Mouse (Mus musculus) left cerebral cortex, postnatal 36 days (tissue): ENCODE measurements around the gene Myt1l. TPM values are rescaled to one million over a fixed set of nuclear protein-coding genes. Genes with fewer than 3 reads are reported as not detected.

Source experiments
- DNase-seq, 2 experiments: peaks; one replicate each; pipeline ENCODE4 v3.0.0; 2021 to 2022; ENCODE audit warnings: low spot score in 2 of 2, mixed read lengths in 1 of 2
- intact Hi-C: fragments of 180-260 bp; cut with DNase I; formaldehyde crosslinking; loops from one replicate; pipeline ENCODE4 v1.15.1; 2025
- total RNA-seq, 2 experiments: library from RNA; stranded (reverse); gene quantifications; 2 replicates each; pipeline ENCODE4 v1.2.3; 2021

Myt1l gene
- total RNA-seq, 2 experiments from 2014 or later, result 213 to 254 TPM

DNA sequence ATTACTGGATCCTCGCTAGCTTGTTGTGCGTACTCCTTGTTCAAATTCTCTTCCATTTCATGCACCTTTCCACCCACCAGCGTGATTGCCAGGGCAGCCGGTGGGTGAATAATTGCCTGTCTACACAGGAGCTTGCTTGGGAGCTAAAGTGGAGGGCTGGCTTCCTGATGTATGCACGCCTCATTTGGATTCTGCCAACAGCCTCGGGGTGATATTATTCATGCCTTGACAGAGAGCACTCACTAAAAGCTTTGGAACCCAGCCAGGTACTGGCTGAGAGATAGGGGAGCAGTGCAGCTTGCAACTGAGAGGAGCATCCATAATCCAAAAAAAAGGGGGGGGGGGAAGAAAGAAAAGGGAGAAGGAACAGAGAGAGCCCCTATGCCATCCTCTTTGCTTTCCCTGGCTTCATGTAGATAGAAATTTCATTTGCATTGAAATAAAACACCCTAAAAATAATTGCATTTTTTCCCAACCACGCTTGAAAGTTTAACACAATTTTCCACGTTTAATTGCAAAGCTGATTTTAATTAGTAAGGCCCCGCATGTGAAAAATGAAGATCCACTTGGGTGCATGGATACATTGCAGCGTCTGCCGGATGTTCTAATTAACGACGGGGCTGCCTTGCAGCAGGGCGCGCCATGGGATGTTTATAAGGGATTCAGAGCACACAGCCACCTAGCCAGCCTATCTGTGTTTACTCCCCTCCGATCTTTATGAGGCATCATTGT, 261.3 kb downstream of the Myt1l start:
- intact Hi-C loops, result loop anchor here (5.0 kb wide), 2 partner anchors 47 to 67 kb away; no protein-coding TSS in a partner anchor
- peak; percentile 52 to 71 for DNase-seq

DNA sequence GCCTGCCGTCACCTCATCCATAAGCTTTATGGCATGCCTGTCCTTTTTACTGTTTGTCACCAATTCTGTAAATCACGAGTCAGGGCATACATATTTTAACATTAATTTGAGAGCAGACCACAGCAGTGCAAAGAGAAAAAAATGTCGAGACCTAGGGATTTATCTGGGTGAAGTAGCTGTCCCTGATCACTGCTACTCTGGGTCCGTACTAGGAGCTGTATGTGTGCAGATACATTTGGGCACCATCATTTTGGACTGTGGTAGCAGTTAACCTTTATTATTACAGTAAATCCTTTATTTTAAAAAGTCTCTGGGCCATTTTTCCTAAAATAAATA, 261.8 kb downstream of the Myt1l start:
- DNase-seq, result no peak

DNA sequence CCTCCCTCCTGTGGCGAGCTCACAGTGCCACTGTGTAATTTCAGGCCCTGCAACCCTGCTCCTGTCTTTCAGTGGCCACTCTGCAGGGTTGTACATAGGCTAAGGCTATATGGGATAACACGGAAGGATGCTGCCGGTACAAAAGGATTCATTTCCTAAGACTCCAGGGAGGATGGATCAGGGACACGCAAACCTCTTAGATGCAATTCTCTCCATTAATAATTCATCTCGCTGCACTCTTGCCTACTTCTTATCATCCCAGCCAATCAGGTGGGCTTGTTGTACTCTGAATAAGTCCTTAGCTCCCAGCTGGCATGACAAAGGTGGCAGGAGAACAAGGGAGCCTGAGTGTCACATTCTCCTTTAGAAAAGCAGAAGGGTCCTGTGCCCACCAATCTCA, 264.8 kb downstream of the Myt1l start:
- DNase-seq, result no peak
- intact Hi-C loops, result no loop called here

More for the DNA sequence above, 261.8 kb downstream of the Myt1l start:
- intact Hi-C loops, result no loop called here

DNA sequence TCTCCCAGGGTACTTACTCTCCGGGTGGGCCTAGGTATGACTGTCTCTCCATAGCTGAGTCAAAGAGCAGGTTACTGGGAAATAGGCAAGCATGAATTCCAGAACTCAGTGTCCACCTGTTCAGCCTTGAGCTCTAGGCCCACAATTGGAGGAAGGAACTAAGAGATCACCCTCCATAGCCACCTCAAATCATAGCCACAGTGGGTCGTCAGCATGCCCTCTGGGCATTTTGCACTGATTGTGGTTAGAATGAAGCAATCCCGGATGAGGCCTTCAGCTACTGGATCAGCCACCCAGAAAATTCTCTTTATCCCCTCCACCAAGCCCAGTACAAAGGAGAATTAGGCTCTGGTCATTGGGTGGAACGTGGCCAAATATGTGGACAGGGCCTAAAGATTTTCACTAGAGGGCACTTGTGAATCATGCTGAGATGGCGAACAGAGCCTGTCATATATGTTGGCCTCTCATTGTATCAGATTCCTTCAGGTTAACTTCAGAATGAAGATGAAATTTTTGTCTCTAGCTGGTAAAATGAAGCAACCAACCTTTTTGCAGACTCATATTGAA, 267.0 kb downstream of the Myt1l start:
- no peak for DNase-seq
- intact Hi-C loops, result loop anchor here (5.0 kb wide), 1 partner anchor 42 kb away; no protein-coding TSS in a partner anchor

DNA sequence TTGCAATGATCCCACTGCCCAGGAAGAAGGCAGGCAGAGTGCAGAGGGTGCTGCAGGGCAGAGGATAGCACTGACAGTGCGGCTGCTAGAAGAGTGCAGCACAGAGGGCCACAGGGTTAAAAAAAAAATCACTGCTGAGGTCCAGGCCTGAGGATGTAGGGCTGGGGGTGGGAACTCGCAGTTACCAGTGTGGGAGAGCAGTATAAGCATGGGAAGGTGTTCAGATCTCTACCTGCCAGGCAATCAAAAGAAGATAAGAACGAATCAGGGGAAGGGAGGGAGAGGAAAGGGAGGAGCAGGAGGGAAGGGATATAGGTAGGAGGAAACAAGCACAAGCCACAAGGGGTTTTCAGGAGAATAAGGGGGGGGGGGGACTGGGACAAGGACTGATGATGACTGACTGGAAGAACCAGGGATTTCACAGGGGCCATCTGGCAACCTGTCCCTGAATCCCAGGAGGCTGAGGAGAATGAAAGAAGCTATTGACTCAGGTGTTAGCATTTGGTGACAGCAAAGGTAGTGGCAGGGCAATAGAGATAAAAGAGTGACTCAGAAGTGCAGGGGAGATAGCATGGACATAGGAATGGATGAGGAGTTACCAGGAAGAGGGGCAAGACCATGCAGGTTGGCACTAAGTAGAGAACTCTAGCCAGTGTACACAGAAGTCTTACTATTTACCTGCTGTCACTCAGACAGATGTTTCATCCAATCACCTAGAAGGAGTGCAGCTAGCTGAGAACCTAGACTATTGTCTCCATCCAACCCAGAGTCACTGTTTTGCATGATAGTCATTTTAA, 270.6 kb downstream of the Myt1l start:
- intact Hi-C loops, result loop anchor here (5.0 kb wide), 1 partner anchor 39 kb away; no protein-coding TSS in a partner anchor
- DNase-seq, result no peak

DNA sequence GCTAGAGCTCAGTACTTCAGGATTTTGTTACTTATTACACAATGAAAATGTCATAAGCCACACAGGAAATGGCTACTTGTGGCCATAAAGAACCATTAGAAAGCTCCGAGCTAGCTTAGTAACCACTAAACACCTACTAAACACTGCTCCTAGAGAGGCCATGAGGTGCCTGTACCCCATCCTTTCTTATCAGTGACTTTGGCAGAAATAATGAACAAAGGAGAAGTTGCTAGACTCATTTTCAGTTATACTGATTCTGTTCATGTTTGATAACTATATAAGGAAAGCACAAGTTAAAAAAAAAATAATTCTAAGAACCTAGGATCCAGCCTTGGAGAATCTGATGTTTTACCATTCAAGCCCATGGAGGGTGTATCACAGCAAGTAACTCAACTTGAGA, 278.2 kb downstream of the Myt1l start:
- DNase-seq, result no peak
- intact Hi-C loops, result no loop called here

DNA sequence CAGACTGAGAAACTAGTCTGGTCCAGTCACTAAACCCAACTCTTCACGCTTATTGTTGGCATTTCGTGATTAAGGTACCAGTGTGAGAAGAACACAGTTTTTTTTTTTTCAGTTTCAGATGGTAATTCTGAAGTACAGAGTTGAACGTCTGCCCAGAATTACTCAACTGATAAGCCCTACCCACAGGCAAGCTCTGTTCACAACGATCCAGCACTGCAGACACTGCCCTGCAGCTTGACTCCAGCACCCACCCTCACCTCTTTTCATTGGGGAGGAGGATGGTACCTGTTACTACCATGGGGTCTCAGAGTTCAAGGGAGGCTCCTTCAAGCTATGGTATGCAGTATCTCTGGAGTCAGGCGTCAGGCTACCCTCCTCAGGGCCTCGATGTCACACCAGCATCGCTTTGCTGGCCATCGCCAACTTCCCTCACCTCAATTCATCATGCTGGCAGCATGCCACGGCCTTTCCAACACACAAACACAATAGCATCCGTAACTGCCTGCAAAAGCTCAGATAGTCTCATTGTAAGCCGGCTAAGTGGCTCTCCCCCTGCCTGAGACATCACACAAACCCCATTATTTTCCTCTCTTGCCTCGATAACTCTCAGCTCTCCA, 281.5 kb downstream of the Myt1l start:
- DNase-seq, result no peak
- intact Hi-C loops, result no loop called here

DNA sequence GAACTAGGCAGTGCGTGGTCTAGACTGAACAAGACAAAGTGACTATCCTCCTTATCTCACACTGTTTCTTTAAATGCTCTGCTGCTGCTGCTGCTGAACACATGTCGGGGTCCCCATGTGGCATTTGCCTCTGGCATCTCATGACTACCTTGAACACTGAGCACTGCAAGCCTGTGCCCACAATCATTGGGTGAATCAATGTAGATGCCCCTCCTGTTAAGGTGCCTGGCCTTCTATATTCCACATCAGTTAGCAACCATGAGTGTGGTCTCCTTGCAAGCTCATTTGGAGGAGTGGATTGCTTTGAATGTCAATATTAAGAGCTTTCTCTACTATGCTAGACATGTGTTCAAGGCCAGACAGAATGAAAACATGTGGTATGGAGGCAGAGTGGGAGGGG, 287.3 kb downstream of the Myt1l start:
- no peak for DNase-seq
- intact Hi-C loops, result no loop called here

DNA sequence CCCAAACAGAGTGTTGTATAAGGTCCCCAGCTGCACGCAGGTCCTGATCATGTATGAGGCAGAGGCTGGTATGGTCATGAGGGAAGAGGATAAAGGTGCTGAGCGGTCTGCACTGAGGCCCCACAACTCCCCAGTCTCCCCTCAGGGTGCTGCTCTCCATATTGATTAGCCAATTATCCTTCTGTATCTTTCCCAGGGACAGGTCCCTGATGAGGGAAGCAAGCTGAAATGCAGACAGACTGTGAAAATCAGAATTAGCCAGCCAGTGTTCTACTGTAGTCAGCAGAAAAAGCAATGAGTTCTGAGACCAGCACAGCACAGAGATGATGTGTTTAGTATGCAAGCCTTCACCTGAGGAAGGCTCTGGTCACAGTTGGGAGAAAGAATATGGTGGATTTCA, 287.9 kb downstream of the Myt1l start:
- intact Hi-C loops, result no loop called here
- no peak for DNase-seq

DNA sequence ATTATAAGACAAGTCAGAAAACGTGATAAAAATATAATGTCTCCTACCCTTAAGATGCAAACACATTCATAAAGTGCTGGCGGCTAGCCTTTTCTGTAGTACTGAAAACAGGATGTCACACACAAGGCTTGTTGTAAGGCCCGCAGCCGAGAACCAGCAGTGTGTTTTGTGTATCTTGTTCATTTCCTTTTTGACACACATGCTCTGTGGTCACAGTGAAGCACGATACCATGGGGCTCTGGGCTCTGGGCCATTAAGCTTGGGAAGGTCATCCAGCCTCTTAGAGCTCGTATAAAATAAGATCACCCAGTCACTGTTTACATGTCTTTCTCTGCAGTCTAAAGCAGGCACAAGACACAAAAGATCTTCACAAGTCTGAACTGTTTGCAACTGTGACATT, 288.6 kb downstream of the Myt1l start:
- intact Hi-C loops, result no loop called here
- no peak for DNase-seq

DNA sequence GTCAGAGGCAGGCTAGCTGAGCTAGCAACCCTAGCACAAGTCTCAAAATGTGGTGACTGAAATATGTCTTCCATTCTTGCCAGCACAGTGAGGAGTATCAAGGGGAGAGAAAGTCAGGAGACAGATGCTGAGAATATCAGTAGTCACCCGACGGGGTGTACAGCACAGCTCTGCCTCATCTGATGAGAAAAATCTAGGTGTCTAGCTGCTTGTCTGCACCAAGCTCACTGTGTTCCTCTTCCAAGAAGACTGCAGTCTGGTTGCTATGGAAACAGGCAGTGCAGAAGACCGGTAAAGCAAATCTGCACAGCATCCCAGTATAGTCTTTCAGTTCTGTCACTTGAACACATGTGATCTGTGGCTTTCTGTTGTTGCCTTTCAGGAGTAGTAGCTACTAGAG, 294.0 kb downstream of the Myt1l start:
- DNase-seq, result peak; percentile 59 to 63
- intact Hi-C loops, result loop anchor here (10.0 kb wide), 1 partner anchor 127 kb away; no protein-coding TSS in a partner anchor

DNA sequence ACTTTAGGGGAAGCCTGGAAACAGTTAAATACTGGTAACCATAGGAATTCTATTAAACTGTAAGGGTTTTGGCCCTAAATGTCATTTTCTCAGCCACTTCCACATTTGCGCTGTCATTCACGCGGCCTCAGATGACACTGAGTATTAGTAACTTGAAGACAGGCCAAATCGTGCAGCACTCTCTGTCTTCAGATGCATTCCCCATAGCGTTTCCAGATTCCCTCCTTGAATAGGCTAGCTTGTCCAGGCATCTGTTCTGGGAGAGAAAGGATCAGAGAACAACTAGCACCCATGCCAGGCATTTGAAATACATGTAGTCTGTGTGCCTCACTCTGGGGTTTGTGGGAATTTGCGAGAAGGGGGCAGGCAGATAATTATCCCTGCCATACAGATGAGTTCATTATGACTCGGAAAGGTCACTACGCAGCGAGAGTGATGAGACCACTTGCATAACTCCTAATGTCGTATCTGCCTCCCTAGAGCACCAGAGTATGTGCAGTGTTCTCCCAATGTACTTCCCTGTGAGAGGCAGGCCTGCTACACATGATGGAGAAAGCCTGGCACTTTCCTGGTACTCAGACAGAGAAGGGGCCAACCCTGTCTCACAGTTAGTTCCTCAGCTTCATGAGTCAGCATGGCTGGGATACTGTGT, 295.7 kb downstream of the Myt1l start:
- DNase-seq, result no peak

DNA sequence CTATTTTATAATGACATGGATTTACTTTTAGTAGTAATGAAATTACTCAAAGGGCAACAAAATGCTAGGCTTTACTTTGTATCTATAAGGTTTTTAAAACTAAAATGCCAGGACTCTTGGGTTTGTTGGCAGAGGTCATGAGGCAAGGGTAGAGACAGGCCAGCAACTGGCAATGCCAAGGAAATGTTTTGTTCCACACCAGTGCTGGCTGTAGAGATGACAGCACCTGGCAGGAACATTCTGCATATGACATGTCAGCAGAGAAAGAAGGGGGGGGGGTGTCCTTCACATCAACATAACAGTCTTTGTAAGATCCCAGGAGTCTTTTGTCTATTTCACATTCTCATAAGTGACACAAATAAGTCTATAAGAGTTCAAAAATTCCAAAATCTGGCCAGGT, 302.4 kb downstream of the Myt1l start:
- no peak for DNase-seq
- intact Hi-C loops, result no loop called here

More for the DNA sequence above, 295.7 kb downstream of the Myt1l start:
- intact Hi-C loops, result loop anchor here (10.0 kb wide), 1 partner anchor 129 kb away; no protein-coding TSS in a partner anchor

DNA sequence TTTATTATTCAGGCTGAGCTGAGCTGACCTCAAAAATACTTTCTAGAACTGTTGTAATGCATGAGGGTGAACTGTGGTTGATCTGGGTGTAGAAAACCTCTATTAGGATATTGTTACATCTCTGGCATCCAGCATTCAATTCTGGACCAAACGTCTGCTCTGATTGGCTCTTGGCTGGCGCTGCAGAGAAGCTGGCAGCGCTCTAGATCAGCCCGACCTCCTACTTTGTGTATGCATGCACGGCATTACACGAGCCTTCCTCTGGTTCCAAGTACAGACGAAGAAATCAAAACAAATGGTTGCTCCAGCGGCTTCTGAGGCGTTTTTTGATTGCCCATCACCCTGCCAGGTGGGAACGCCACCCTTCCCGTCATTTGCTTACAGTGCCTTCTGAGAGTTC, 303.2 kb downstream of the Myt1l start:
- intact Hi-C loops, result no loop called here
- no peak for DNase-seq

DNA sequence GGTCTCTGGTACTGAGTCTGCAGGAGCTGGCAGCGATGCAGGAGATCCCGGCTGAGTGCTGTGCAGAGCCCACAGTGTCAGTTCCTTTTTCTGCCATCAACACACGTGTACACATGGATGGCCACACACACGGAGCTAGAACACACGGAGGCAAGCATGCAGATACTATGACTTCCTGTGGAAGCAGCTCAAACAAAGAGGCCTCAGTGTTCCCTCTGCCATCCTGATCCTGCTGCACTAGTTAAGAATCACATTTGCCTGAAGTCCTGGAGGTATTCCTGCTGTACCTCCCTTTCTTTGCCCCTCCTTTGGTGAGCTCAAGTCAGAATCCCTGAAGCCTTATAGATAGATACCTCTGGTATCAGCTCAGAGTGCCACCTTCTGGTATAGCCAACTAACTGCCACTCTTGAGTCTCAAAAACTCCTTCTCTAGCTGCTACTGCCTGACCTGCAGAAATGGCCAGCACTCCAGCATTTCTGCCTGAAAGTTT, 309.2 kb downstream of the Myt1l start:
- intact Hi-C loops, result loop anchor here (2.0 to 5.0 kb wide), 4 partner anchors 40 to 490 kb away; no protein-coding TSS in a partner anchor
- peak in 1 of 2 experiments; percentile 47 for DNase-seq

DNA sequence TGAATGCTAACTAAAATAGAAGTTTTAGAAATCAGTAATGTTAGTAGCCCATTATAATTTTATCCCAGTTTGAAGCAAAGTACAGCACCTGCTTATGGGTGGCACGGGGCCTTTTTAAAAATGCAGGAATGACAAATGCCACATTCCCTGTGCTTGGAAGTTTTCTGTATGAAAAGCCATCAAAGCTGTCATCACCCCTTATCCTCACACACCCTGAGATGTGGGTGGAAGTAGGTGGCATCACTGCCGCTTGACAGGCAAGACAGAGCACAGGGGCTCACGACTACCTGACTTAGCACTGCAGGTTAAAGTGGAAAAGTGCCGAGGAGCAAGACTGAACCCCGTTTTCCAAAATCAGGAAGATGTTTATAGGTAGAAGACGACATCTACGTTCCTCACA, 310.2 kb downstream of the Myt1l start:
- DNase-seq, result no peak
- intact Hi-C loops, result loop anchor here (5.0 kb wide), 3 partner anchors 41 to 491 kb away; no protein-coding TSS in a partner anchor

DNA sequence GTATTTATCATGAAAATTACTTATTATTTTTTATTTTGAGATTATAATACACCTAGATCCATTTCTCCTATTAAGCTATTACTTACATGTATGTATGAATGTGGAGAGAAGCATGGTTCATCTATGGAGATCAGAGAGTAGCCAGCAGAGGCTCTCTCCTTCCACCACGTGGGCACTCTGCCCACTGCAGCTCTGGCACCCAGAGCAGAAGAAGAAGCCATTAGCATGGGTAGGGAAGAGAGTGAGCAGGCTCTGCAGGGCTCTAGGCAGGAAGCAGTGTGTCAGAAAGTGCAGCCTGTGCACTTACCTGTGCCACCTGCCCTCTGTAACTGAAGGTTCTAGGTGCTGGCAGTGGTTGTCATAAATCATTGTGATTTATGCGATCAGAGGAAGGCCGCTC, 321.8 kb downstream of the Myt1l start:
- DNase-seq, result no peak
- intact Hi-C loops, result no loop called here

DNA sequence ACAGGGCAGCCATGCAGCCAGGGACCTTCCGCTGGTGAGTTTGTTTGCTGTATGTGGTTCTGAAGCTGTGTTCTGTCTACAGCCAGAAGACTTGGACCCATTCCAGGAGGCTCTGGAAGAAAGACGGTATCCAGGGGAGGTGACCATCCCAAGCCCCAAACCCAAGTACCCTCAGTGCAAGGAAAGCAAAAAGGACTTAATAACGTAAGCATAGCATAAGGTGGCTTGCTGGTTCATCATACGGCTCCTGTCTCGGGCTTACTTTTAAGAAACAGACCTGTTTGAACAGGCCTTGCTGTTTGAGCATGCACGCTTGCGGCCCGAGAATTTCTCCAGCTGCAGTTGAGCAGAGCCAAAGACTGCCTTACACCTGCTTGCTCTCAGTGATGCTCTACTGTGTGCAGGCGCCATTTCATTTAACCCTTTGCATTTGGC, 326.0 kb downstream of the Myt1l start:
- DNase-seq, result peak in 1 of 2 experiments; percentile 10
- intact Hi-C loops, result no loop called here

DNA sequence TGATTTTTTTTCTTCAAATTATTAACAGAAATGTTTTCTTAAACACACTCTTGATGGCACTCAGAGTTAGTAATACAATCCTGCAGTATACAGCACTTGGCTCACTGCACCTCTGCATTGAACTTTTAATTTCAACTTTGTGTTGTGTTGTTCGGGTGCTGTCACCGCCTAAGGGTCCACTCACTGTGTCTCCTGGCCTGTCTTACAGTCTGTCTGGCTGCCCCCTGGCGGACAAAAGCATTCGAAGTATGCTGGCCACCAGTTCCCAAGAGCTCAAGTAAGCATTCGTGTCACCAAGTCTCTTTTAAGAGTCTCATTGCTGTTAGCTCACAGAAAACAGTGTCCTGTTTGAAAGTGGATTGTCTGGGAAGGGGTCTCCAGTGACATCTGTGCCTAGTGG, 326.8 kb downstream of the Myt1l start:
- DNase-seq, result peak in 1 of 2 experiments; percentile 57
- intact Hi-C loops, result no loop called here
